Mouse (Mus musculus) spleen, postnatal 10 days (tissue): ENCODE data around the gene Dnase2b.

Source experiments
- DNase-seq, 2 experiments: peaks; one replicate each; pipeline ENCODE4 v3.0.0; 2021 to 2022; ENCODE audit warnings: low spot score in 2 of 2

Dnase2b gene

DNA sequence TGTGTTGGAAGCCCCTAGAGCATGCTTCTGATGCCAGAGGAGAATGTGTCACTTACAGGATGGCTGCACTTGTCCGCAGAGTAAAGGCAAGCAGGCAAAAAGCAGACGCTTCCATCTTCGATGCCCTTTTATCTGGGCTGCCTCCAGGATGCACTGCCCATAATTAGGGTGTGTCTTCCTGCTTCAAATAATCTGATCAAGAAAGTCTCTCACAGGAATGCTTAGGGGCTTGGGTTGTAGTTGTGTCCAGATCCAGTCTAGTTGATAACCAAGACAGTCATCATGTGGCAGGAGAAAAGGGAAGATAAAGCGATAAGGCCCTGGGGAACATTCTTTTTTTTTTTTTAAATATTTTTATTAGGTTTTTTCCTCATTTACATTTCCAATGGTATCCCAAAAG, at the start of gene Dnase2b:
TSS of gene Dnase2b (minus strand) at position 101 of the 400 bp plus-strand sequence.
- no peak for DNase-seq

GRCm38 (mm10) chr3:146661907-146662306, 46.5 kb upstream of the Dnase2b start:
- DNase-seq: no peak

DNA sequence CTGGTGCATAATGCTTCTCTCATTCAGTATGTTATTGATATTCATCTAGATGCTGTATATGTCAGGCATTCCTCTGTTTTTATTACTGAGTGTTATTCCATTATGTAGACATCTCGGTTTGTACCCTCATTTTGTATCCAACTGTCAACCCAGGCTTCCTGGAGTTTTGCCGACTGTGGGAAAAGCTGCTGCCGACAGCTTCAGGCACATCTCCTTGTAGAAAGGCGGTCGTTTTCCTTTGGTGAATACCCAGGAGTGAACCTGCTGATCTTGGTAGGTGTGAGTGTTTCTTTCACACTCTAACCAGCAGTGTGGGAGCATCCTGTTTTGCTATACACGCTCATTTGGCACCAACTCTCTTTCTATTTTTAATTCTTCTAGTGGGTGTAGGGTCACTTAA, 45.6 kb upstream of the Dnase2b start:
- no peak for DNase-seq

DNA sequence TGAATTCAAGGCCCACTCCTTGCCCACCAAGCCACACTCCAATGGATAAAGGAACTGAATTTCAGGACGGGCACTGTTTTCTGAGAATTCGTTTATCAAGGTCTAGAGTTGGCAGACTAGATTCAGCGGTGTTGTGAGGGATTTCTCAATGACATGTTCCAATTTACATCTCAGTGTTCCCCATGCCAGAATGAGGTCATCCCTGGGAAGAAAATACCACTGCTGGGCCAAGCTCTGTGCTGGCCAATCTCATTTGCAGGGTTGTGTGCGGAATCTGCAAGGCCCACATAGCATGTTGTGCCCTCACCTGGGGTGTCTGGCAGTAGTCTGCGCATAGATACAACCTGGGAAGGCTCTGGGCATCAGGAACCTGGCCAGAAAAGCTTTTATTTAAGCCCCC, 43.9 kb upstream of the Dnase2b start:
- no peak for DNase-seq

DNA sequence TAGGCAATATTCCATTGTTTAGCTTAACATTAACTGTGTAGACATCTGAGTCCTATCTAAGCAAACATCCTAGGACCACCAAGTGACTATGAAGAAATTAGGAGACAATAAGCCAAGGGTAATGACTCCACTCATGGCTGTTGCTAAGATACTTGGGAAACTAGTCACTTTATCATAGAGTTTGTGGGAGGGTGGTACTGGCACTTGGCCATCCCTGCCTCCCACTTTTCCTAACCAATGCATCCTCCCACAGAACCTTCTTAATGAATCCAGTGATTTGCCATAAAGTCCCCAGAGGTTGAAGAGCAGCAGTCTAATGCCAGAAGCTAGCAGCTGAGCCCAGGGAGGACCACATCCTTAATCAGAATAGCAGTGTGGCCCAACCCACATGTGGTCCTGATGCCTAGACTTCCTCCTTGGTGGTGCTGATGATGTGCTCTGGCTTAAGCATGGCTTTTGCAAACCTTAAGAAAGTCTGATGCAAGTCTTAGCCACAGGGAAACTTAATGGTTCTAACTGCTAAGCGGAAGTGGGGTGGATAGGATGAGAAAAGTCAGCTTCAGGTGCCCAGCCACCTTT, 42.8 kb upstream of the Dnase2b start:
- DNase-seq: no peak

DNA sequence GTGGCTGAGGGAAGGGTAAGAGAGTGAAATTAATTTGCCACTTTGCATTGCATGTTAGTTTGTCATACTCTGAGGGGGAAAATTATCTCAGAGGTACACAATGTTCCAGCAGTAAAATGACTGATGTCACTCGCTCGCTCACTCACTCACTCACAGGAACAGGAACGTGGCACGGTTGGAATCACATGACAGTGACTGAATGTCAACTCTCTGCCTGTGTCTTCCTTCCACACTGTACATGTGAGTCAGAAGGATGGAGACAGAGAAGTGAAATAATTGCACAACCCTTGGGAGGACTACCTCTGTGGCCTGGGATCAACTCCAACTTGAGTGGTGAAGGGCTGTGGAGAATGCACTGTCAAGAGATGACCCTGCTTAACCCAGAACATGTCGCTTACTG, 42.0 kb upstream of the Dnase2b start:
- no peak for DNase-seq

- DNase-seq: peak; percentile 16 to 27
Measured at GRCm38 (mm10) chr3:146655111-146655577, 39.7 kb upstream of the Dnase2b start.

DNA sequence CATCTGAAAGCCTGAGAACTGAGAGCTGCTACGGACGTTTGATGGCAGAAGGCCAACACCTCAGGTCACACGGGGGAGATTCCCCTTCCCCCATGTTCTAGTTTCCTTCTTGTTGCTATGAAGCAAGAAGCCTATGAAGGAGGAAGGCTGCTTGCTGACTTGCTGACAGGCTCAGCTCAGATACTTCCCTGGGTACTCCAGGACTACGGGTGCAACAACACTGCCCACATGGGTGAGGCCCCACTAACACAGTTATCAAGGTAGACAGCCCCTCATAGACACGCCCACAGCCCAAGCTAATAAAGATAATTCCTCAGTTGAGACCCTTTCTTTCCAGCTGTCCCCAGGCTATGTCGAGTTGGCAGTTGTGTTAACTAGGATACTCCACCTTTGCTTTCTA, 38.3 kb upstream of the Dnase2b start:
- DNase-seq: no peak

- no peak for DNase-seq
Measured at GRCm38 (mm10) chr3:146652431-146652830, 37.0 kb upstream of the Dnase2b start.

DNA sequence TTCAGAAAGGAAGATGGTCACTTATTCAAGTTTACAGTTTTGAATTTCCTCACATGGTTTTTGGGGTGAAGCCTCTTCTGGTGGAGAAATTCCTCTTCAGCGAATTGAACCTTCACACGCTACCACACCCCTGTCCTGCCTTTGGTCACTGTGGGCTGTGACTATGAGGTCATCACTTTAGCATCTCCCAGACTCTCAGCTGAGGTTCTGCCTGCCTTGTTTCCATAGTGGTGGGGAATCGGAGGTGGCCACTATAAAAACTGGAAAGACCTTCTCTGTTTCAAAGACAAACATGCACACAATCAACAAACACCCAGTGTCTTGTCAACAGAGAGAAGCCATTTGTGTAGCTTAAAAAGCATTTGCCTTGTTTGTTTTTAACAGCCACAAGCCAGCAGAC, 35.8 kb upstream of the Dnase2b start, which contains the start of gene 4930503B20Rik:
TSS of gene 4930503B20Rik (minus strand) at position 101 of the 400 bp plus-strand sequence.
- no peak for DNase-seq

DNA sequence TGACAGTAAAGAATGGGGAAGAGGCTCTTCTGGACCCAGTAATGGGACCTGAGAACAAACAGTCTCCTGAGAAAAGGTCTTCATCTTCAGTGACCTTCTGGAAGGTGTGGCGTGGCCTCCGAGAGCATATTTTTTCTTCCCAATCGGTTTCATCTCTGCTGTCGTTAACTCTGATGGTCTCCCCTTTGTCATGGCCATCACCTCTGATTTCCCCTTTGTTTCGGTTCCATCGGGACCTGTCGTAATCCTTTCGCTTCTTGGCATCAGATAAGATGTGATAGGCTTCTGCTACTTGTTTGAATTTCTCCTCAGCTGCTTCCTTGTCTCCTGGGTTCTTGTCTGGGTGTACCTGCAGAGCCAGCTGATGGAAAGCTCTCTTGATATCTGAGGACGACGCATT, 35.3 kb upstream of the Dnase2b start:
- DNase-seq: no peak

DNA sequence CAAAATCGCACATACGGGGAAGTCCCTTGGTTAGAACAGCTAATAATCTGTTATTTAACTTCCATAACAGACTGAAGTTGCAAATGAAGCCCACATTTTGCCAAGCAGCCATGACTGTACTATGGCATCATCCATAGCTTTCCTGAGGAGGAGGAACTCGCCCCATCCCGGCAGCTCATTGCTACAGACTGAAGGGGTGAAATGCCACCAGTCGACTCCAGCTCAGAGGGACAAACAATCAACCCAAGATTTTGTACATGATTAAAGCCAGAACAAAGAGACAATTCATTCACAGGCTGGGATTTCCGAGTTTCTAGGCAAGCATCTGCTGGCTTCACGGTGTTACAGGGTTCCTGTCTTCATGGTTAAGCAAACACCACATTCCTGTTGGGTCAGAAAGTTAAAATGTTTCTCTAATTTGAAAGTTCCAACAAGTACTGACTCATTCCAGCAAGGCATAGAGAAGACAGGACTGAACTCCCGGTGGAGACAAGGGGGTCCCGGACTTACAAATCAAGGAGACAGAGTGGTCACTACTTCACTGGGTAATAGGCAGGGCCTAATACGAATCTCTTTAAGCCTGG, 34.0 kb upstream of the Dnase2b start:
- no peak for DNase-seq

DNA sequence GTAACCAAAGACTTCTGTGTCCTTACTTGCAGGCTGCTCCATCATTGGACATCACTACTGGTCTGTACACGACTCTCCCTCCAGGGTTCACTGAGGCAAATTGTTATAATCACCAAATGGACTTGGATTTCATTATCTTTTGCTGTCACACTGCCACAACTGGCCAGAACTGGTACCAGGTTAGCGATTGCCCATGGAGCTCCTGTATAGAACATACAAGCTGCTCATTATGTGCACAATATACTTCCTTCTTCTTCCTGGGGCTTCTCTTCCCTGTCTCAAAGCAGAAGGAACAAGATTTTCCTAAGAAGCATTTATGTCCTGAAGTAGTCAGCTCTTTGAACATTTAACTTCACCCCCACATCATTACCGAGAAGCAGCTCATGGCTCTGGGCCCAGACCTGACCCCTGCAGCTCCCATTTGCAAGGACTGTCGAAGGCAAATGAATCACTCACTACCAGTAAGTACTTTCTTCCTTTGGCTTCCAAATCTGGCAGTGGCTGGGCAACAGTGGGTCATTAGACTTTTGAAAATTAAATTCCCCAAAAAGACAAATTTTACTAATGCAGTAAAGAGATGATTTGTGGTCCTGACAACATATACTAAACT, 26.5 kb upstream of the Dnase2b start:
- DNase-seq: no peak

DNA sequence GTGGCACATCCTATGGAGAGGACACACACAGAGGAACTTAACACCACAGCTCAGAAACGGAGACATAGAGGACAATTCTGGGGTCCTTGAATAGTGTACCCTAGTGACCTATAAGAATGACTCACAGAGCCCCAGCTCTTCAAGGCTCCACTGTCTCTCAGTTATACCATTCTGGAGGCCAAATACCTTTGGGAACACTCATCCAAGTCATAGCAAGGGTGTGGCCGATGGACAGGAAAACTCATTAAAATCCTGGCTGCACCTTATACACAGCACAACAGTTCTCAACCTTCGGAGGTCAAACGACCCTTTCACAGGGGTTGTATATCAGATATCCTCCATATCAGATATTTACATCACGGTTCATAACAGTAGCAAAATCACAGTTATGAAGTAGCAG, 17.1 kb upstream of the Dnase2b start:
- DNase-seq: no peak

DNA sequence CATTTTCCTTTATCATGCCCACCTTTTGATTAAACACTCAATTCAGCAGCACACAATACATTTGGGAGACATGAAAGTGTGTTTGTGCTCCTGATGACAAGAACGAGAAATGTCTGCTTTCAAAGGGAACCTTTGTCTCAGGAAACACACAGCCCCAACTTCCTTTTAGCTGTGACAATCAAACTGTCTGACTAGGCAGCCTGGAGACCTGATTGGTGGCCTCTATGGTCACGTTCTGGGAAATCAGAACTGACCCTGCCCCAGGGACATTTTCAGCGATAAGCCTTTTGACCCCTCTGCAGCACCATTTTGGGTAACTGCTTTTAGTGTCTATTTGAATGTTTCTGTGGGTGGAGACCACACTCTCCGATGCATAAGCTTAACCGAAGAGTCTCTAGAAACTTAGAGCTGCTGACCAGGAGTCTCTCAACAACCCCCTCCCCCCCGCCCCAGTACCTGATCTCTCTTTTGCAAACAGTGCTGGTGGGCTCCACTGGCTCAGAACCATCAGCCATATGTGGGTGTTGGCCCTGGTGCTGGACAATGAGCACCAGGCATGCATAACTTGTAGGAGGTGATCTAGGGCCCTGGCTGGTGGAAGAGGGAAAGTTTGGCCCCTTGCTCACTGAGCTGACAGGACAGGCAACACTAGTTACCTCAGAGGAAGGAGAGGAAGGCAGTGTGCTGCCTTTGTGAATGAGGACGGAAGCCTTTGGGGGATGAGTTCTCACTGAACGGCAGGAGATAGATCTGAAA, 13.0 kb upstream of the Dnase2b start:
- DNase-seq: no peak

GRCm38 (mm10) chr3:146625766-146626165, 10.4 kb upstream of the Dnase2b start:
- no peak for DNase-seq

DNA sequence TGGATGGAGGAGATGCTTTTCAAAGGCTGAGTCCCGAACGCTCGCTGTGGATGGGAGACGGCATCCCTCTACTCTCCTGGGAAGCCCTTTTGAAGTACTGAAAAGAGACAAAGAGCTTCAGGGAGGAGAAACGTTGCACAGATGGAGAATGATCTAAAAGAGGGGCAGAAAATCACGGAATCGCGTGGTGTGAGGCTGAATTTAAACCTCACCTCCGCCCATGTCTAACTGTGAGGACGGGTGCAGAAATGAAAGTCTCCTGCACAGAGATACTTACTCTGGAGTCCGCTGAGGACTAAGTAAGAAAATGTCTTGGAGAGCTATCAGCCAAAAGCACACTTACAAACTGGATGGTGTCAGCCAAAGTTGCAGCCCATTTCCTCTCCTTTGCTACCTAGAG, 6.6 kb upstream of the Dnase2b start:
- no peak for DNase-seq

DNA sequence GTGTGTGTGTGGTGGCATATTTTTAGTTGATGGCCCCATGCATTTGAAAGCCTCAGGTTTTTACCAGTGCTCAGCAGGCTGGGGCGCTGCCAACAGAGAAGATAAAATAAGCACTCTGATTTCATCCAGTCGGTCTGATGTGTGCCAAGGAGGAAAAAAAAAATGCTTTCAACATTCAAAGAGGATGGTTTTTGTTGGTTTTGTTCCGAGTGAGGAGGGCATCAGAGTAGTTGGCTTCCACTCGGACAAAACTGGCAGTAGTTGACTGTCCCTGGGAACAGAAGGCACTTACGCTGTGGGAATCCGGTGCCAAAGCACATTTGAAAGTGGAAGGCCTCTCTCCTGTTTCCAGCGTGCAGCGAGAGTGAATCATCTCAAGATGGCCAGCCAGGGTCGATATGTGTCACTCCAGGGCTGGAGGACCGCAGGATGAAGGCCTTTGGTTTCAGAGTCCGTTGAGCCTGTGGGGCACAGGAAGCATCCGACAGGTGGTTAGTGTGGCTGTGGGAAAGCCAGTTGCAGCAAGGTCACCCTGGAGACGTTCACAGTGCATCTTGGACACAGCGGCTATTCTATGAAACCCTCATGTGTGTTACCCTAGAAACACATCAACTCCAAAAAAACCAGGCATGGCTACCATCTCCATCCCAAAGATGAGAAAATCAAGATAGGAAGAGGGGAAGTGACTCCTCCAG, 5.3 kb upstream of the Dnase2b start:
- DNase-seq: no peak

GRCm38 (mm10) chr3:146620101-146620500, 4.7 kb upstream of the Dnase2b start:
- DNase-seq: no peak

GRCm38 (mm10) chr3:146618357-146618756, 3.0 kb upstream of the Dnase2b start:
- DNase-seq: no peak

GRCm38 (mm10) chr3:146617946-146618345, 2.5 kb upstream of the Dnase2b start:
- DNase-seq: no peak
